Mouse (Mus musculus): Measurements from ENCODE around the gene Slc16a2. TPM values are rescaled to one million over a fixed set of nuclear protein-coding genes. Genes with fewer than 3 reads are reported as not detected.

Slc16a2 gene
- polyA plus RNA-seq, 1 experiment = 0.51 TPM

DNA sequence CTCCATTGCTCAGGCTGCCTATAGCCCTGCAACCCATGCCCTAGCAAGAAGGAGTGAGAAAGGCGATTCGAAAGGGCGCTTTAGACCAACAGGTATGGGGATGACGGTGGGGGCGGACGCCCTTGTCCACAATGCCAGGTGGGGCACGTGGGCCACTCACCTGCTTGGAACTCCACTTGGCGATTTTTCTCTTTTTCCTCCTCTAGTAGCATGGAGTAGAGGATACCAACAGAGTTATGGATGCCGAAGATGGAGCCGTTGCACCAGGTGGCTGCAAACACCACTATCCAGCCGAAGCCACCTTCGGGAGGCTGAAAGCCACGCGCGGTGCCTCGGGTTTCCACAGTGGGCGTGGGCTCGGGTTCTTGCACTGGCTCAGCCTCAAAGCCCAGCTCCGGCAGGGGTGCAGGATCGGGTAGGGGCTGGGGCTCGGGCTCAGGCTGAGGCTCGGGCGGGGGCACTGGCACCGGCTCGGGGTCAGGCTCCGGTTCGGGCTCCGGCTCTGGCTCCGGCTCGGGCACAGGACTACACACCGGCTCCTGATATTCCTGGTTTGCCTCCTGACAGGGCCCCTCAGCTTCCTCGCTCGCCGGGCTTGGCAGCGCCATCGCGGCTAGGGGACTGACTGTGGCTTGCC, 470 bp downstream of the Slc16a2 start:
- peaks cover 6% of the 10 kb centered on the region for H3K27me3 ChIP-seq (ENCODE audit: control insufficient read depth, insufficient read depth, insufficient read length)

DNA sequence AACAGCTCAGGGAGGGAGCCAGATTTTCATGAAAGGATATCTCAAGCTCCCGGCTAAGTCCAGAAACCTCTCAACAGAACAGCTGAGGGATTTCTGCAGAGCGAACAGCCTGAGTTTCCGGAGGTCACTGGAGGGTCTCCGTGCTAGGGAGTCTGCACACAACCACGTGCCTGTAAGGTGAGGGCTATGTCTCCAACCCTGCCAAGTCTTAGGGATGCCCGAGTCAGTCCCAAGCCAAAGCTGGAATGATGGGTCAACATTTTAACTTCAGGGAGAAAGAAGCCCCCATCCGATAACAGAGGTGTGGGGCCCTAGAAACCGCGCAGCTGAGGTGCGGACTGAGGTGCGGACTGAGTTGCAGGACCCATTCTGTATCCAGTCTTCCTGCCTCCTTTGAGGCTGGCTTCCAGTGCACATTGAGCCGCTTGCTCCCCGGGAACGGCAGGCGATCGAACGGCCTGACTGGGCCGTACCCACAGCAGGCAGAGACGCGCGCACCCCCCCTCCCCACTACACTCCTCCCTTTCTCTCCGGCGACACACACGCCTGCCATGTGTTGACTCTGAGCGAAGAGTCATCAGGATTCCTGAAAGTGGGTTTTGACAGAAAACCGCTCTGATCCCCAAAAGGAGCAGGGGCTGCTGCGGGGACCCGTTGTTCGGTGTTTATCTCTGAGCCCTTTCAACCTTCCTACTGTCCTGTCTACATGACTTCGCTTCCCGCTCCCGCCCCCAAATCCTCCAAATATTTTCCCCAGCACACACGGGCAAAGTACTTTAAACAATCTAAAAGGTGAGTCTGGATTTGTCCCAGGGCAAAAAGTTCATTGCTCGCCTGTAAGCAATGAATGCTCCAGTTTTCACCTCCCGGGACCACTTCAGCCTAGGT, 1.2 kb downstream of the Slc16a2 start:
- Histone ChIP-seq H3ac (ENCODE audit: control insufficient read depth, insufficient read length, low read depth) (no peak overlapping the region), H3K79me2 (ENCODE audit: control insufficient read depth, insufficient read depth) (no peaks in the 10 kb centered on the region), H3K36me3 (ENCODE audit: control insufficient read depth, insufficient read depth) (no peaks in the 10 kb centered on the region), H3K27me3 (ENCODE audit: control insufficient read depth, insufficient read depth, insufficient read length) (peaks cover 6% of the 10 kb centered on the region), H3K4me3 (ENCODE audit: insufficient read depth, poor library complexity, severe bottlenecking) (no peak overlapping the region), H3K79me3 (ENCODE audit: low read depth) (no peaks in the 10 kb centered on the region)
- TF ChIP-seq MYOD1 (IDR thresholded peaks at IDR 0.05; ENCODE audit: control insufficient read depth, insufficient read length, low read depth) (no peak), CEBPB (IDR thresholded peaks at IDR 0.05; ENCODE audit: low read depth) (no peak), MYOG (IDR thresholded peaks at IDR 0.05; ENCODE audit: control insufficient read depth, extremely low read depth, insufficient read length) (no peak), MAX (IDR thresholded peaks at IDR 0.05) (no peak), CTCF (IDR thresholded peaks at IDR 0.05; ENCODE audit: control insufficient read depth, insufficient read depth, insufficient read length) (no peak)

More for the DNA sequence above, 470 bp downstream of the Slc16a2 start:
- no peaks in the 10 kb centered on the region for H3K79me3 ChIP-seq (ENCODE audit: low read depth)
- H3K79me2 ChIP-seq (ENCODE audit: control insufficient read depth, insufficient read depth) = no peaks in the 10 kb centered on the region
- H3K36me3 ChIP-seq (ENCODE audit: control insufficient read depth, insufficient read depth) = no peaks in the 10 kb centered on the region
- H3K4me3 ChIP-seq (ENCODE audit: insufficient read depth, poor library complexity, severe bottlenecking) = no peak overlapping the region
- no peak for TF ChIP-seq FOSL1 (IDR thresholded peaks at IDR 0.05; ENCODE audit: insufficient read depth, low read length, poor library complexity, severe bottlenecking)
- TF ChIP-seq CEBPB (IDR thresholded peaks at IDR 0.05; ENCODE audit: low read depth) = no peak
- TF ChIP-seq CTCF (IDR thresholded peaks at IDR 0.05; ENCODE audit: control insufficient read depth, insufficient read depth, insufficient read length) = no peak
- no peak for TF ChIP-seq USF1 (IDR thresholded peaks at IDR 0.05; ENCODE audit: low read depth)
- no peak for TF ChIP-seq MYOD1 (IDR thresholded peaks at IDR 0.05; ENCODE audit: control insufficient read depth, insufficient read length, low read depth)
- TF ChIP-seq MAX (IDR thresholded peaks at IDR 0.05) = no peak
- no peak for TF ChIP-seq MYOG (IDR thresholded peaks at IDR 0.05; ENCODE audit: control insufficient read depth, extremely low read depth, insufficient read length)
- no peak overlapping the region for H3ac ChIP-seq (ENCODE audit: control insufficient read depth, insufficient read length, low read depth)

DNA sequence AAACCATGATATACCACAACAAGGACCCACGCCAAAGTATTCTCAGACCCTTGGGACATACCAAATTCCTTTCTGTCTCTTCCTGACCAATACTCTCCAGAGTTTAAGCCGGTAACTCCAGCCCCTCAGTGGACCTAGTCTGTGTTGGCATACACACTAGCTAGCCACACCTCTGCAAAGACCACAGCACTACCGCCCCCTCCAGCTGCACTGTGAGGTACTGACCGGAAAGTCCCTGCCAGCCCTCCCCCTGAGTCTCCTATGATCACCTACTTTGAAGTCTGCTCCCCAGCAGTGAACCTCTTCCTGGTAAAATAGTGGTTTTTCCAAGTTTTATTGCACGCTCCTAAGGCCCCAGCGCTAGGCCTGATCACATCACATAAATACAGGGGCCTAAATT, 2.5 kb downstream of the Slc16a2 start:
- Histone ChIP-seq H3K4me3 (ENCODE audit: insufficient read depth, poor library complexity, severe bottlenecking) (no peak overlapping the region), H3K79me2 (ENCODE audit: control insufficient read depth, insufficient read depth) (no peaks in the 10 kb centered on the region), H3ac (ENCODE audit: control insufficient read depth, insufficient read length, low read depth) (no peak overlapping the region), H3K36me3 (ENCODE audit: control insufficient read depth, insufficient read depth) (no peaks in the 10 kb centered on the region), H3K79me3 (ENCODE audit: low read depth) (no peaks in the 10 kb centered on the region), H3K27me3 (ENCODE audit: control insufficient read depth, insufficient read depth, insufficient read length) (peaks cover 6% of the 10 kb centered on the region)
- TF ChIP-seq CTCF (IDR thresholded peaks at IDR 0.05; ENCODE audit: control insufficient read depth, insufficient read depth, insufficient read length) (no peak), MAX (IDR thresholded peaks at IDR 0.05) (no peak), CEBPB (IDR thresholded peaks at IDR 0.05; ENCODE audit: low read depth) (no peak), MYOD1 (IDR thresholded peaks at IDR 0.05; ENCODE audit: control insufficient read depth, insufficient read length, low read depth) (no peak), USF1 (IDR thresholded peaks at IDR 0.05; ENCODE audit: low read depth) (no peak), MYOG (IDR thresholded peaks at IDR 0.05; ENCODE audit: control insufficient read depth, extremely low read depth, insufficient read length) (no peak), FOSL1 (IDR thresholded peaks at IDR 0.05; ENCODE audit: insufficient read depth, low read length, poor library complexity, severe bottlenecking) (no peak)

DNA sequence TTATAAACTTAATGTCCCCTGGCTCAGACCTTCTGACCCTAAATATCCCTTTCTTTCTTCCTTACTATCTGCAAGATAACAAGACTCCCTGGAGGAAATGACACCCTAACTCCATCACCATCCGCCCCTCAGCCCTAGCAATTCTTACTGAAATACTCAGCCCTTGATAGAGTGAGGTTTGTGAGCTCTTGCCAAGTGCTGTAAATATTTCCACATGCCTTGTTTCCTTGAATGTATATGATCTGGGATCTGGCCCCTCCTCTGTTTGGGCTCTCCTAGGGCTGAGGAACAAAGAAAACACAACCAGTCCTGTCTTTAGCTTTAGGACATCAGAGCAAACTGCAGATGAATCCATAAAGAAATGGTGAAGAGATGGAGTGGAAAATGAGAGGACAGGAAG, 9.1 kb downstream of the Slc16a2 start:
- H3K36me3 ChIP-seq (ENCODE audit: control insufficient read depth, insufficient read depth) = no peaks in the 10 kb centered on the region
- no peak overlapping the region for H3K4me3 ChIP-seq (ENCODE audit: insufficient read depth, poor library complexity, severe bottlenecking)
- TF ChIP-seq CTCF (IDR thresholded peaks at IDR 0.05; ENCODE audit: control insufficient read depth, insufficient read depth, insufficient read length) (no peak), MYOG (IDR thresholded peaks at IDR 0.05; ENCODE audit: control insufficient read depth, extremely low read depth, insufficient read length) (no peak), MAX (IDR thresholded peaks at IDR 0.05) (no peak), USF1 (IDR thresholded peaks at IDR 0.05; ENCODE audit: low read depth) (no peak), MYOD1 (IDR thresholded peaks at IDR 0.05; ENCODE audit: control insufficient read depth, insufficient read length, low read depth) (no peak), CEBPB (IDR thresholded peaks at IDR 0.05; ENCODE audit: low read depth) (no peak), FOSL1 (IDR thresholded peaks at IDR 0.05; ENCODE audit: insufficient read depth, low read length, poor library complexity, severe bottlenecking) (no peak)
- H3K27me3 ChIP-seq (ENCODE audit: control insufficient read depth, insufficient read depth, insufficient read length) = no peaks in the 10 kb centered on the region
- no peaks in the 10 kb centered on the region for H3K79me2 ChIP-seq (ENCODE audit: control insufficient read depth, insufficient read depth)
- no peaks in the 10 kb centered on the region for H3K79me3 ChIP-seq (ENCODE audit: low read depth)
- no peak overlapping the region for H3ac ChIP-seq (ENCODE audit: control insufficient read depth, insufficient read length, low read depth)

DNA sequence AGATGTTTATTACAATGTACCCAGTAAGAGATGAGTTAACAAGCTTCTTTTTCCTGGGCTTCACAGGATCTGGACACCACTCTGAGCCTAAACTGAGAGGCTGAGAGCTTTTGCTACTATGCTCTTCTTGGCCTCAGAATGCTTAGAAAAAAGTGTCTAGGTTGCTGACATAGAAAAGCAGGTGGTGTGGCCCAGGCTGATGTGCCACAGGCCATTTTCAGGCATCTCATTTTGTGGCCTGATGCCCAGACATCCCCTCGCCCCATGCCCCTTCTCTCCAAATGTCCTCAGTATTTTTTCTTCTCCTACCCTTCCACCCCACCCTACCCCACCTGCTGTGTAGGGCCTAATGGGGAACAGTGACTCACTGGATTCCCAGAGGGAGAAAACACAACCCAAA, 11.3 kb downstream of the Slc16a2 start:
- Histone ChIP-seq H3K36me3 (ENCODE audit: control insufficient read depth, insufficient read depth) (no peaks in the 10 kb centered on the region), H3K4me3 (ENCODE audit: insufficient read depth, poor library complexity, severe bottlenecking) (no peak overlapping the region), H3K27me3 (ENCODE audit: control insufficient read depth, insufficient read depth, insufficient read length) (no peaks in the 10 kb centered on the region), H3K79me2 (ENCODE audit: control insufficient read depth, insufficient read depth) (no peaks in the 10 kb centered on the region), H3K79me3 (ENCODE audit: low read depth) (no peaks in the 10 kb centered on the region), H3ac (ENCODE audit: control insufficient read depth, insufficient read length, low read depth) (no peak overlapping the region)
- TF ChIP-seq MYOD1 (IDR thresholded peaks at IDR 0.05; ENCODE audit: control insufficient read depth, insufficient read length, low read depth) (no peak), CTCF (IDR thresholded peaks at IDR 0.05; ENCODE audit: control insufficient read depth, insufficient read depth, insufficient read length) (no peak), FOSL1 (IDR thresholded peaks at IDR 0.05; ENCODE audit: insufficient read depth, low read length, poor library complexity, severe bottlenecking) (no peak), MAX (IDR thresholded peaks at IDR 0.05) (no peak), MYOG (IDR thresholded peaks at IDR 0.05; ENCODE audit: control insufficient read depth, extremely low read depth, insufficient read length) (no peak), USF1 (IDR thresholded peaks at IDR 0.05; ENCODE audit: low read depth) (no peak), CEBPB (IDR thresholded peaks at IDR 0.05; ENCODE audit: low read depth) (no peak)

All from C2C12 (cell line).